Mouse (Mus musculus): ENCODE measurements around the gene Mmp2.
"Not testable (repeated sequence)": the region's sequence is repeated elsewhere in the genome, so short reads cannot be mapped to it uniquely, and the experiment has no call there.

Gene Mmp2

GRCm38 (mm10) chr8:92838616-92839015, 11.5 kb downstream of the Mmp2 start:
- DNase-seq (ENCODE audit: low read depth, low spot score) = no peak

- DNase-seq (ENCODE audit: low read depth, low spot score) = no peak
Measured at GRCm38 (mm10) chr8:92839161-92839560, 12.1 kb downstream of the Mmp2 start.

- DNase-seq (ENCODE audit: low read depth, low spot score) = peak; percentile 18
Measured at GRCm38 (mm10) chr8:92839876-92840275, 12.8 kb downstream of the Mmp2 start.

GRCm38 (mm10) chr8:92846684-92847083, 19.6 kb downstream of the Mmp2 start:
- DNase-seq (ENCODE audit: low read depth, low spot score) = peak; percentile 53

GRCm38 (mm10) chr8:92847299-92847698, 20.2 kb downstream of the Mmp2 start:
- peak; percentile 20 for DNase-seq (ENCODE audit: low read depth, low spot score)

GRCm38 (mm10) chr8:92849261-92849660, 22.2 kb downstream of the Mmp2 start:
- DNase-seq (ENCODE audit: low read depth, low spot score) = peak; percentile 54

GRCm38 (mm10) chr8:92850239-92850638, 23.1 kb downstream of the Mmp2 start:
- peak; percentile 94 for DNase-seq (ENCODE audit: low read depth, low spot score)

GRCm38 (mm10) chr8:92851381-92851780, 24.3 kb downstream of the Mmp2 start:
- DNase-seq (ENCODE audit: low read depth, low spot score) = no peak

- DNase-seq (ENCODE audit: low read depth, low spot score) = peak; percentile 53
Measured at GRCm38 (mm10) chr8:92853188-92853983, 26.3 kb downstream of the Mmp2 start.

GRCm38 (mm10) chr8:92854673-92855072, 27.6 kb downstream of the Mmp2 start:
- no peak for DNase-seq (ENCODE audit: low read depth, low spot score)

GRCm38 (mm10) chr8:92855171-92855894, 28.2 kb downstream of the Mmp2 start, which contains the start of gene Lpcat2:
Lpcat2 (plus strand) TSS chr8:92855339.
- peak; percentile 76 for DNase-seq (ENCODE audit: low read depth, low spot score)

- no peak for DNase-seq (ENCODE audit: low read depth, low spot score)
Measured at GRCm38 (mm10) chr8:92856273-92856986, 29.3 kb downstream of the Mmp2 start.

- DNase-seq (ENCODE audit: low read depth, low spot score) = no peak
Measured at GRCm38 (mm10) chr8:92858475-92859182, 31.5 kb downstream of the Mmp2 start.

- no peak for DNase-seq (ENCODE audit: low read depth, low spot score)
Measured at GRCm38 (mm10) chr8:92861977-92862376, 34.9 kb downstream of the Mmp2 start.

GRCm38 (mm10) chr8:92870281-92870680, 43.2 kb downstream of the Mmp2 start:
- no peak for DNase-seq (ENCODE audit: low read depth, low spot score)

- DNase-seq (ENCODE audit: low read depth, low spot score) = peak; percentile 51
Measured at GRCm38 (mm10) chr8:92872063-92872759, 45.1 kb downstream of the Mmp2 start.

- peak; percentile 51 for DNase-seq (ENCODE audit: low read depth, low spot score)
Measured at GRCm38 (mm10) chr8:92875795-92876194, 48.7 kb downstream of the Mmp2 start.

GRCm38 (mm10) chr8:92881247-92881646, 54.2 kb downstream of the Mmp2 start:
- peak; percentile 16 for DNase-seq (ENCODE audit: low read depth, low spot score)

- DNase-seq (ENCODE audit: low read depth, low spot score) = peak; percentile 53
Measured at GRCm38 (mm10) chr8:92883771-92884170, 56.7 kb downstream of the Mmp2 start.

- DNase-seq (ENCODE audit: low read depth, low spot score) = not testable (repeated sequence)
Measured at GRCm38 (mm10) chr8:92892216-92892615, 65.1 kb downstream of the Mmp2 start.

- no peak for DNase-seq (ENCODE audit: low read depth, low spot score)
Measured at GRCm38 (mm10) chr8:92893870-92894269, 66.8 kb downstream of the Mmp2 start.
